Mouse (Mus musculus) layer of hippocampus, postnatal 25 days (tissue): Measurements from ENCODE around the gene Fat2. TPM values are rescaled to one million over a fixed set of nuclear protein-coding genes. Genes with fewer than 3 reads are reported as not detected.

Source experiments
- DNase-seq, 2 experiments: peaks; one replicate each; pipeline ENCODE4 v3.0.0; 2022; ENCODE audit warnings: mixed read lengths in 2 of 2, low spot score in 1 of 2; ENCODE audit errors: extremely low spot score in 1 of 2
- total RNA-seq, 2 experiments: library from RNA; stranded (reverse); gene quantifications; 2 replicates each; pipeline ENCODE4 v1.2.3; 2021

Fat2 gene
- under 1 TPM; 0.44 to 0.63 TPM for total RNA-seq

GRCm38 (mm10) chr11:55336101-55336891 is at the start of gene Fat2:
Fat2 (minus strand) TSS chr11:55336564.
- DNase-seq = no peak

DNA sequence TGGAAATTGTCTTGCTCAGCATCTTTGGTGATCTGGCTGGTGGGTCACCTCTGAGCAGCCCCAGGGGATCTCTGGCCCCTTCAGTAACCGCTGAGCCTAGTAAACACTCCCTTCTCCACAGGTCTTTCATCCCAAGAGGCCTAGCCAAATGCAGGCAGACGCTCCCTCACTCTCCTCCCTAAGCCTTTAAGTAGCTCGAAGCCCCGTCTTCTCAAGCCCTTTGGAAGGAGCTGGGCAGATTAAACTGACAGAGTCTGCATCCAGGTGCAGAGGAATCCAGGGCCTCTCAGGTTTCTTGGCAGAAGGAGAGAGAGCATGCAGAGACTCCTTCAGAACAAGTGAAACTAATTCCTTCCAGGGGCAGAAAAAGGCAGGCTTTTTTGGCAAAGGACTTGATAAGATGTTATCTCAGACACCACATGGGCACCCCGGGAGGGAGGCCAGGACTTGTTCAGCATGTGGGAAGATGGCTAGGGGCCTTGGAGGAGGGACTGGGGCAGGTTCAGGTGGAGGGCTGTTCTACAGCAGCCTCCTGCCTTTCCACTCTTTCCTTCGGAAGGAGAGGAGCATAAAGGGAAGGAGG is 47.2 kb upstream of the Fat2 start:
- DNase-seq = no peak

DNA sequence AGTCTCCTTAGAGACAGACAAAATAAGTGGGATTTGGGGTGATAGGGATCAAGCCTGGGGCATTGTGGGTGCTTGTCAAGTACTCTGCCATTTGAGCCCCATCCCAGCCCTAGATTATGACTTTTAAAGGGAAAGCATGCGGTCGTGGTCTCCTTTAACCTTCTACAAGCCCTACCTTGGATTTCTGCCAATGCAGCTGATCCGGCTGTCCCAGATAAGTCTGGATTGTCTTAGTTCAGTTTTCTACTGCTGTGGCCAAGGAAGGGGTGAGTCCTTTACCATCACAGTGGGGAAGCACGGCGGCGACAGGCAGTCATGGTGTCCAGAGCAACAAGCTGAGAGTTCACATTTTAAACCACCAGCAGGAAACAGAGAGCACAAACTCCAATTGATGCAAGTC is 44.5 kb upstream of the Fat2 start:
- DNase-seq = no peak

DNA sequence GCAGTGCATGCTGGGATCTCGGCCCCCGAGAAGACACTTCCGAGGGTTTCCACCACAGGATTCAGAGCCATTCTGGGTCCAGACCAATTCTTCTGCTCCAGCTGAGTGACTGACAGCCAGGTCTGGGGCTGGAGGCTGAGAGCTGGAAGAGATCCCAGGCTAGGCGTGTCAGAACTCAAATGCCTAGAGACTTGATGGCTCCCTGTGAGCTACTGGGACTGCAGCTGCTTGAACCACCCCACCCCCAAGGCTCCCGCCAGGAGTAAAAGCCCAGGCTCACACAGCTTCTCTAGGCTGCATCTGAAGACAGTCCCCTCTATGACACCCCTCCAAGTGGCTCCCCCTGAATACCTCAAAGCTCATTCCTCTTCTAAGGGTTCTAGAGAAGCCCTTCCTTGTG is 42.0 kb upstream of the Fat2 start:
- peak in 1 of 2 experiments; percentile 38 for DNase-seq

DNA sequence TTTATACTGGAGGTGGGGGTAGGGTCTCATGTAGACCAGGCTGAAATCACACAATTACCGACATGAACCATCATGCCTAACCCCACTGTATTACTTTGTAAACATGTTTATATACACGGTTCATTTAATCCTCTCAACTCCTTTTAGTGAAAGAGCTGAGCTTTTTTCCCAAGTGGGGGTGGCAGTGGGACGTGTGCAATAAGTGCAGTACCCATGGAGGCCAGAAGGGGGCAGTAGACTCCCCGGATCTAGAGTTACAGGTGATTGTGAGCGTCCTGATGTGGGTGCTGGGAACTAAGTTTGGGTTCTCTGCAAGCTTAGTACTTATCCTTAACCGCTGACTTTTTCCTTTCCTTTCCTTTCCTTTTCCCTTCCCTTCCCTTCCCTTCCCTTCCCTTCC is 37.5 kb upstream of the Fat2 start:
- DNase-seq = no peak

DNA sequence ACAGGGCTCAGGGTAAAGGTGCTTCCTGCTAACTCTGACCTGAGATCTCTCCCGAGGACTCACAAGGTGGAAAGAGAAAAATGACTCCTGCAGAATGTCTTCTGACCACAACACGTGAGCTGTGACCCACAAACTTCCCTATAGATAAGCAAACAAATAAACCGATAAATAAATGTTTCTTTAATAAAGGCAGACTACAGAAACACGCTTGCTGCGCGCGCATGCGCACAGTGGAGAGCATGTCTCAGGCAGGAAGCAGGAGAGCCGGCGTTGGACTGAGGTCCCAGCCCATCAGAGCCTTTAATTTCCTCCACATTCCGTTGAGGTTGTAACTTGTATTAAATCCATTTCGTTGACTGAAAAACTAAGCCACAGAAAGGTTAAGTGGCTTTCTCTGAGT is 37.0 kb upstream of the Fat2 start:
- DNase-seq = no peak

- no peak for DNase-seq
Measured at GRCm38 (mm10) chr11:55372001-55372400, 35.6 kb upstream of the Fat2 start.

DNA sequence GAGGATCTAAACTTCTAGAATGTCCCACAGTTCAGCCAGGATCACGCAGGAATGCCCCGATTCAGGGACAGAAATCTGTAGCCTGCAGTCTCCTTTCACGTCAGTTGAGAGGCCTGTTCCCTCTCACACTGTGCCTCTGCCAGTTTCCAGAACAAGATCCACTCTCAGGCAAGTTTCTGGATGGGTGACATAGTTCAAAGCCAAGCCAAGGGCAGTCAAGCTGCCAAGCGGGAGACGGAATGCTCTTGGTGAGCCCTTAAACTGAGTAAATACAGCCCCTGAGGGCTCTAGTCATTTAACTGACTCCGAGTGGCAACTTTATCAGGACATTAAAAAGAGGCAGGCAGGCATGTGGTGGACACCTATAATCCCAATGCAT is 32.7 kb upstream of the Fat2 start:
- no peak for DNase-seq

- DNase-seq = no peak
Measured at GRCm38 (mm10) chr11:55368388-55369092, 32.2 kb upstream of the Fat2 start.

DNA sequence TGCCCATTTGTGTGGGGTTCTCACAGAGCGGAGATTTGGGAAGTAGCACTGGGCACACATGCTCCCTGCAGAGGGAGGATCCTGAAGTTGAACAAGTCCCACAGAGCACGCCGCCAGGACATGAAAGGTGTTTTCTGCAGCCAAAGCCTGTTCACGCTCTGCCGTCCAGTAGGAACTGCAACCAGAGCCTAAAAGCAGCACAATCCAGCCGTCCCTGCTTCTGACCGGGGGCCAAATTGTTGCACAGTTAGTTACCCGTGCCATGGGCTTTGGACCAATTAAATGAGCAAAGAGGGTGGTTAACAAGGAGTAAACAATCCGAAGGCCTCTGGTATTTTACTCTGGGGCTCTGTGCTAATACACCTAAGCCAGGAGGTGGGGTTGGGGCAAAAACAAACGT is 31.4 kb upstream of the Fat2 start:
- no peak for DNase-seq

DNA sequence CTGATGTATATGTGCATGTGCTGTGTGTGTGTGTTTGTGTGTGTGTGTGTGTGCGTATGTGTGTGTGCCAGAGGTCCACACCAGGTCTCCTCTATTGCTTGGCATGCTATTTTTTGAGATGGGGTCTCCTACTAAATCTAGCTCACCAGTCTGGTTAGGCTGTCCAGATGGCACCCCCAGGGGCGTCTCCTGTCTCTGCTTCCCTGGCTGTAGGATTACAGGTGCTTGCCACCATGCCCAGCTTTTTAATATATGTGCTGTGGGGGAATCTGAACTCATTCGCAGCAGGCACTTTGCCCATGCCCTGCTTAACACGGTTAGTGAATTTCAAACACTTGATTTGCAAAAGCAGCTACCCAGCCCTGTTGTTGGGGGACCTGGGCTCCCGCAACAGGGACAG is 29.5 kb upstream of the Fat2 start:
- DNase-seq = no peak

DNA sequence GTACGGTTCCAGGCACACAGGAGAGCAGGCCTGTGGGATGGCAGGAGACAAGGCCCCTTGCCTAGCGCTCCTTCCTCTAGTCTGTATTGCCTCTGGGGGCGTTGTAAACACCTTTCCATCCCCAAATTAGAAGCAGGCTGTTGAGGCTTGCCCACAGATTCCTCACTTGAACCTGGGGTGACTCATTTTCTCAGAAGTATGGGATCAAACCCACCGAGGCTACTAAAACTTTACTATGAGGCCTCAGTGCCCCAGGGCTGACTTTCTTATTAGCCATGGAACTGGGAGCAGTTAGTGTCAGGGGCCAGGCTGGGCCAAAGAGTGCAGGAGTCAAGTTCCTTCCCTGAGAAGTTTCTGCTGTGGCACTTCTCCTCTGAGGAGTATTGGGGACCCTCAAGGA is 28.9 kb upstream of the Fat2 start:
- DNase-seq = no peak

- DNase-seq = no peak
Measured at GRCm38 (mm10) chr11:55364662-55365061, 28.3 kb upstream of the Fat2 start.

GRCm38 (mm10) chr11:55358094-55358783 is 21.9 kb upstream of the Fat2 start:
- no peak for DNase-seq

DNA sequence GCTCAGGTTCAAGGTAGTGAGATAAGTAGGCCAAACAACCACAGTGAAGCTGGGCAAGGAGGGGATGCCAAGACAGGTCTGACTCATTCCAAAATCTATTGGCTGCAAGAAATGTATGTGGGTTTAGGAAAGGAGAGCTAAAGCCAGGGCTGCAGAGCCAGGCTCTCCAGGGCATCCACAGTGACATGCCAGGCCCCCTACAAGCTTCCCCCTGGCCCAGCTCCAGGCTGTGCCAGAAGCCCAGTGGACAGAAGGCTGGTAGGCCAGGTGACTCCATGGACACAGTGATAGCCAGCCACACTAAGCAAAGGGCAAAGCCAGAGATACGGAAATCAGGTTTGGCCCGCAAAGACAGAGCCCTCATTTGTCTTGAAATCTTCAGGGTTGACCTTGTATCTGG is 20.5 kb upstream of the Fat2 start:
- no peak for DNase-seq

- DNase-seq = no peak
Measured at GRCm38 (mm10) chr11:55341961-55342371, 5.6 kb upstream of the Fat2 start.

GRCm38 (mm10) chr11:55340789-55341188 is 4.4 kb upstream of the Fat2 start:
- no peak for DNase-seq

DNA sequence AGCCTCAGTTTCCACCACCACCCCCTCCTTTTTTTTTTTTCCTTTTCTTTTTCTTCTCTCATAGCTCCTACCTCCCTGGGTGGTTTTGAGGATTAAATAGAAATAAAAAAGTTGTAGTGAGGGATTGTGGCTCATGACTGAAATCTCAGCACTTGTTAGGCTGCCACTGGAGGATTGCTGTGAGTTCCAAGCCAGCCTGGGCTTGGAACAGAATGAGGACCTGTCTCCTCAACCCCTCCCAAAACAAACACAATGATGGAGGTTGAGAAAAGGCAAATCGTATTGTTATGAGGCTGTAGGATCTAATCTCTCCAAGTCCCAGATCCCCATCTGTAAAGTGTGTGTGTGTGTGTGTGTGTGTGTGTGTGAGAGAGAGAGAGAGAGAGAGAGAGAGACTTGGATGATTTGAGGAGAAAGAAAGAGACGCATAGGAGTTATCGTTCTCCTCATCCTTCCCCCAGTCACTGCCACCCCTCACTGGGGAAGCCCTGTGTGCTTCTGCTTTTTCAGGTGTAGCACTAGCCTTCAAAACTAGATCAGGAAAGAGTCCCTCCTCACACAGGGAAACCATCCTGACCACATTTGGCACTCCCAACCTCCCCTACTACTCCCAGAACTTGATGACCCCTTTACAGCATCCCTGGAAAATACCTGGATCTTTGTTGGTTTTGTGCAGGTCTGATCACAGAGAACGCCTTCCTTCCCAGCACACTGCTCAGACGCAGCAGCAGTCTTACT is 837 bp upstream of the Fat2 start:
- DNase-seq = no peak

GRCm38 (mm10) chr11:55335314-55336076 is 869 bp downstream of the Fat2 start:
- DNase-seq = no peak

GRCm38 (mm10) chr11:55334545-55334944 is 1.8 kb downstream of the Fat2 start:
- DNase-seq = no peak
